Mouse (Mus musculus) urinary bladder, adult 2 months (tissue): ENCODE data around the gene Zranb2. TPM values are rescaled to one million over a fixed set of nuclear protein-coding genes. Genes with fewer than 3 reads are reported as not detected.

Experiments used
- DNase-seq: peaks from one replicate; pipeline ENCODE4 v3.0.0; 2022; ENCODE audit warnings: low spot score
- polyA plus RNA-seq: library from polyadenylated mRNA; depleted of rRNA; stranded (reverse); fragments of >200 nt; gene quantifications from 2 replicates; pipeline ENCODE4 v1.2.3, GENCODE M21; 2012; rRNA removed

Zranb2 gene
- polyA plus RNA-seq, 1 experiment: 79.9 TPM

DNA sequence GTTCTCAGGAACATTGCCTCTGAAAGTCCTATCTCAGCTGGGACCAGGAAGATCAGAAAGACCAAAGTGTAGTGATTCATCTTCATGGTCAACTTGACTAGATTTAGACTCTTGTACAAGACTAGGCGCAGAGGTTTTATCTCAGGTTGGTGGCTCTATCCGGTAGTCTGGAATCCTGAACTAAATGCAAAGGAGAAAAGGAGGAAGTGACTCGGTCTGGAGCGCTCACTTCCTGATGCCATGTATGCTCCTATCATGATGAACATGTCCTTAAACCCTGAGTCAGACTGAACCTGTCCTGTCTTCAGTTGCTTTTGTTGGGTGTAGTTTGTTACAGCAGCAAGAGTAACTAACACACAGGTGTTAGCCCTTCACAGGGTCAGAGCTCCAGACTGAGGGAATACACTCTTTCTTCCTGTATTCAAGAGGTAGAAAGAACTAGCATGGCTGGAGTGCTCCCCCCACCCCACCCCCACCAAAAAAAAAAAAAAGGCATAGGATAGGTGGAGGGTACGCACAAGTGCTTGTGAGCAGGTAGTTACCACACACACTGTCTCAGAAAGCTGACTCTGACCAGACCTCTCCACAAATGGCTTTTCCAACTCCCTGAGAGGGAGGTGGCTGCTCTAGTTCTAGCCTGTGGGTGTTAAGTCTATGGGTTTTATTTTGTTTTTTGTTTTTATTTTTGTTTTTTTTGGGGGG is 44.7 kb downstream of the Zranb2 start:
- DNase-seq: no peak

- no peak for DNase-seq
These were observed 45.4 kb downstream of the Zranb2 start for GRCm38 (mm10) chr3:157579376-157579775.

GRCm38 (mm10) chr3:157580299-157580698 is 46.3 kb downstream of the Zranb2 start:
- no peak for DNase-seq

- no peak for DNase-seq
These were observed 47.8 kb downstream of the Zranb2 start for GRCm38 (mm10) chr3:157581755-157582154.

GRCm38 (mm10) chr3:157582626-157583405 is 48.9 kb downstream of the Zranb2 start:
- no peak for DNase-seq

- DNase-seq: no peak
These were observed 63.9 kb downstream of the Zranb2 start for GRCm38 (mm10) chr3:157597837-157598379.

Other genes with a start within 250 kb of the Zranb2 start
- gene Ptger3, start 32.7 kb downstream of the Zranb2 start, polyA plus RNA-seq: 4.7 and 5.3 TPM in 2 replicates